Mouse (Mus musculus) spleen, embryonic (tissue): ENCODE results near the gene St7.
"Not testable (repeated sequence)": the region's sequence is repeated elsewhere in the genome, so short reads cannot be mapped to it uniquely, and the experiment has no call there.

Experiments
- CTCF ChIA-PET: fragments of 350-600 bp; sonication (Branson Sonifier 250); formaldehyde crosslinking; loops from one replicate; lab custom pipeline; 2022; lab: Charles Lee

Gene St7

GRCm38 (mm10) chr6:17692647-17693046 lies at the start of gene St7:
Gene St7, plus strand, starts transcription at chr6:17692933.
- CTCF ChIA-PET: no interaction called here

DNA sequence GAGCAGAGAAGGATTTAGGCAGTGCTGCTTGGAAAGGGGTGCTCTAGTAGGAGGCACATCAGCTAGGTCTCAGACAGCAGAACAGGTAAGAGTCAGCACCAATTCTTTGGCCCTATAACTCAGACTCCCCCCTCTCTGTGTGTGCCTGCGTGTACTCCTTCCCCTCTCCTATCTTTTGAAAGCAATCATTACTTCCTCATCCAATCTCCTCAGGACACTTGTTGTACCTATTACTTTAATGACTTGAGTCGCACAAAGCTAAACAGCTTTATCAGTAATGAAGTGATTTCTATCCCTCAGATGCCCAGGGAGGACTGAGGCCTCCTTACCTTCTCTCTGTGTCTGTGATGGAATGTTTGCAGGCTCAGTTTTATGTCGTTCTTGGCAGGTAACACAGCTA lies 46.6 kb upstream of the St7 start:
- CTCF ChIA-PET: interaction anchor here (0.6 kb wide), 1 partner anchor 14 kb away, joined by 3 read pairs; no protein-coding TSS in a partner anchor

DNA sequence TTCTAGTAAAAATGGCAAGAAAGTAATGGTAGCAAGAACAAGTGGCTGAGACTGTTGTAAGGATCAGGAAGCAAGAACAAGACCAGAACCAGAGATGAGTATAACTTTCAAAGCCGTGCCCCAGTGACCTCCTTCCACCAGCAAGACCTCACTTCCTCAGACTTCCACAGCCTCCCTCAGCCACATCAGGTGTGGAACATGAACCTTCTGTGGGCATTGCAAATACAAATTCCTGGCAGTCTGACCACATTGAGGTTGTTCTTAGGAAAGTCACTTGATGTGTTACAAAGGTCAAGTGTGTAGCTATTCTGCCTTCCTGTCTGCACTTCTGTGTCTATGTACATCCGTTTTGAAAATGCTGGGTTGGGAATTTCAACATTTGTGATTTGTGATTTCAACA lies 40.6 kb upstream of the St7 start:
- CTCF ChIA-PET: no interaction called here

GRCm38 (mm10) chr6:17655080-17655479 lies 37.7 kb upstream of the St7 start:
- CTCF ChIA-PET: interaction anchor here (0.7 kb wide), 1 partner anchor 20 kb away, joined by 4 read pairs; no protein-coding TSS in a partner anchor

DNA sequence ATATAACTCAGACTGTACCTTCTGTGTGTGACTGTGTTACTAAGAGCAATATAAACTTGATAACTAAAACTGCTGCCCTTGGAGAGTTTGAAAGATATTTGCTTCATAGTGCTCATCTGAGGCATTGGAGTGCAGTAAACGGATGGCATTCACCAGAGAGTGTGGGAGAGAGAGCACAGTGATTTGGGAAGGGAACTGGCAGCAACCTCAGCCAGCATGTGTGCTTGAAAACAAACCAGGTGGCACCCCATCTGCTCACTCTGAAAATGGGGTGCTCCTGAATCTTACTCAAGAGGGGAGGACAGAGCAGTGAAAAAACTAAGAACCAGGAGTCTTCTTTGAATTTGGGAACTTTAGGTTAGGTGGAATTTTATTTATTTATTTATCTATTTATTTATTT lies 35.4 kb upstream of the St7 start:
- CTCF ChIA-PET: no interaction called here

- CTCF ChIA-PET: no interaction called here
Measured at GRCm38 (mm10) chr6:17665348-17665747, 27.4 kb upstream of the St7 start.

DNA sequence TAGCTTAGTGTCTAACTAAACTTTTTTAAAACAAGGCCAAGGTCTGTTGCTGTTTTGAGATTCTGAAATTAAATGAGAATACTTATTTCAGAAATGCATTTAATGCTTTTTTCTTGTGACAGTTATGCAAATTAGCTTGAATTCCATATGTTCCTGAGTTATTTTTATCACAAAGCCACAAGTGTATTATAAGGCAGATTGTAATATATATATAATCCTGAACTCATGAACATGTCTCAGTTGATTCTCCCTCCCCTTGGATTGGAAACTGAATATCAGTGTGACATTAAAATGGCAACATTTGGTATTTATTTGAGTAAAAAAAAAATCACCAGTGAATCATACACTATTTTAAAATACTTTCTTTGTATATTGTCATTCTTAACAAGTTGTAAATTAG lies 26.7 kb upstream of the St7 start:
- CTCF ChIA-PET: no interaction called here

DNA sequence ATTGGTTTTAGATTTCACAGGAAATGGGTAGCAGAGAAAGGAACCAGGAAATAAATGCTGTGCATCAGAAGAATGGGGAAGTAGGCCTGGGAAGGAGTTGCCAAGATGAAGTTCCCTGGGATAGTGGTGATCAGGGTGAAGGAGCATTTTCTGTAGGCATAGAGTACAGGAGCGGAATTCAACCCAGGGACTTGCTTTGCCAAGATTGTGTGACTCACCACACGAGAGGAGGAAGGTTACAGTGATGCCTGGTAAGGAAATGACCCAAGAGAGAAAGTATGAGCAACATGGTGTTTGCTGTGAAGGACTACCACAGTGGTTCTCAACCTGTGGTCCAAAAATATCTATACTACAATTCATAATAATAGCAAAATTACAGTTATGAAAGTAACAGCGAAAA lies 24.9 kb upstream of the St7 start:
- CTCF ChIA-PET: no interaction called here

DNA sequence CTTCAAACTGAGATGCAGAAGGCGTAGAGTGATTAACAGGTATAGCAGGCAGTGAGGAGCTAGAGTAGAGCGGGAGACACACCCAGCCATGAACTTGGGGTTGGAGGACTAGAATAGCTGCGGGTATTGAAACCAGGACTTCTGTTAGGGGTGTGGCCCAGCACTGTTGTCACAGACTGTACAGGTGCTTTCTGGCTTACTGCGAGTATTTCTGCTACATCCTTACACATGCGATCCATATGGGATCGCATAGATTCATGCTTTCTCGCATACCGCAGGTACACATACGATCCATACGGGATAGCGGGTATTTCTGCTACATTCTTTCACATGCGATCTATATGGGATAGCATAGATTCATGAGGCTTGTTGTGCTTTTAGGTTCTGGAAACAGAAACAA lies 24.4 kb upstream of the St7 start:
- CTCF ChIA-PET: interaction anchor here (0.9 kb wide), 1 partner anchor 10 kb away, joined by 3 read pairs; no protein-coding TSS in a partner anchor

GRCm38 (mm10) chr6:17669826-17670225 lies 22.9 kb upstream of the St7 start:
- CTCF ChIA-PET: no interaction called here

DNA sequence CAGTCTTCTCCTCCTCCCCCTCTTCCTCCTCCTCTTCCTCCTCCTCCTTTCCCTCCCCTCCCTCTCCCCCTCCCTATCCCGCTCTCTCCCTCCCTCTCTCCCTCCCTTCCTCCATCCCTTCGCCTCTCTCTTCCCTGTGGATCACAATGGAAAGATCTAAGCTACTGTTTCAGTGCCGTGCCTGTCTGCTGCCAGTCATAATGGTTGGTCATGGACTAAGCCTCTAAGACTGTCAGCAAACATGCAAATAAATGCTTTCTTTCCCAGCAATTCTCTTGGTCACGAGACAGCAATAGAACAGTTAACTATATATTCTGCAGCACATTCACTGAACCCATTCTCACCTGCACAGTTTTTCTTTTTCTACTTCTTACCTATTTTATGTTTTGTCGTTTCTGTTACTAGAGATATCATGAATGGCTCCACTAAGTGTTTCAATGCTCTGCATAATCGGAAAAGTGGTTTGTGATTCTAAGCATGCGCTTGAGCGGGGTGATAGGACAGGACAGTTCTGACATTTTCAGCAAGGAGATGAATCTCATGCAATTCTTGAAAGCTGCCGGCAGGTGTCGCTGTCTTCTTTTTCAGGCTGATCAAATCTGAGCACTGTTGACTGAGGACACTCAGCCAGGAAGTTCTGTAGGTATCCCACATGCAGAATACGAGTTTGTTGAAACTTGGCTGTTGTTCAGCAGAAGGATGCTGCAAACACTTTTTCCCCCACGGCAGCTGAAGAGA lies 17.5 kb upstream of the St7 start:
- CTCF ChIA-PET: interaction anchor here (0.6 to 1.5 kb wide), 5 partner anchors 16 to 168 kb away, joined by 3 to 4 read pairs (median 3); no protein-coding TSS in a partner anchor

GRCm38 (mm10) chr6:17677008-17677407 lies 15.7 kb upstream of the St7 start:
- CTCF ChIA-PET: no interaction called here

- CTCF ChIA-PET: no interaction called here
Measured at GRCm38 (mm10) chr6:17680266-17680925, 12.3 kb upstream of the St7 start.

DNA sequence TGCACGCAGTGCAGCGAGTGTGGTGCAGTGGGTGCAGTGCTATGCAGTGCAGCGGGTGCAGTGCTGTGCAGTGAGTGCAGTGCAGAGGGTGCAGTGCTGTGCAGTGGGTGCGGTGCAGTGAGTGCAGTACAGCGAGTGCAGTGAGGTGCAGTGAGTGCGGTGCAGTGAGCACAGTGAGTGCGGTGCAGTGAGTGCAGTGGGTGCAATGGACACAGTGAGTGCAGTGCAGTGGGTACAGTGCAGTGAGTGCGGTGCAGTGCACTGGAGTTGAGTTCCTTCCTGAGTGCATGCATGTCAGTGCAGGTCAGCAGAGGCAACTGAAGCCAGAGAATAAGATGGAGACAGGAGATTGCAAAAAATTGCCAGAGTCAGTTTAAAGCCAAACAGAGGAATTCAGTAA lies 10.9 kb upstream of the St7 start:
- CTCF ChIA-PET: no interaction called here

- CTCF ChIA-PET: no interaction called here
Measured at GRCm38 (mm10) chr6:17688676-17689075, 4.1 kb upstream of the St7 start.

- CTCF ChIA-PET: interaction anchor here (0.9 kb wide), 1 partner anchor 18 kb away, joined by 3 read pairs; no protein-coding TSS in a partner anchor
Measured at GRCm38 (mm10) chr6:17693726-17694549, 1.2 kb downstream of the St7 start.

GRCm38 (mm10) chr6:17694550-17694951 lies 1.8 kb downstream of the St7 start:
- CTCF ChIA-PET: no interaction called here

GRCm38 (mm10) chr6:17696321-17696734 lies 3.6 kb downstream of the St7 start:
- CTCF ChIA-PET: no interaction called here

DNA sequence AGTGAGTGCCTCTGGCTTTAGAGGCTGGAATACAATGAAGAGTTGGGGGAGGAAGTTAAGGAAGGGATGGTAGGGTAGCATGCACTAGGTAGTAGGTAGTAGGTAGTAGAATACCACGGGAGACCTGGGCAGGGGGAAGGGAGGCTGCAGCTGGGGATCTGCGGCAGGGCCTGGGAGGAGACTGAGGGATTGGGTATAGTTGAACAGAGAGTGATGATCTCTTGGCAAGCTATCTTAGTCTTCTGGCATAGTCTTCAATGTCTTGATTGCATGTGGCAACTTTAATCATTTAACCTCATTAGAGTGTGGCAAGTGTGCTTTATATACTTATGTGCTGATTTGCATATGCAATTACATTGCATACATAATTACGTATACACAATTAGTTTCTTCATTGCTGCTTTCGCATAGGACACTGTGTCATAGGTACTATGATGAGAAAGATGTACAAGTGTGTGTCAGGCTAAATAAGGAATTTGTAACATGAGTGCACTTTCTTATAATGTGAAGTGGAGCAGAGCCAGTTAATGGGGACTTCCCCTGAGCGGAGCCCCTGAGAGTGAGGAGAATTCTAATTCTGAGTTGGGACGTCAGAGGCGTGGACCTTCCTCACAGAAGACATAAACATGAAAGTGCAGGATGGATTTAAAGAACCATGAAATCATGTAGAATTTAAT lies 8.3 kb downstream of the St7 start:
- CTCF ChIA-PET: no interaction called here

- CTCF ChIA-PET: not testable (repeated sequence)
Measured at GRCm38 (mm10) chr6:17704038-17704437, 11.3 kb downstream of the St7 start.

DNA sequence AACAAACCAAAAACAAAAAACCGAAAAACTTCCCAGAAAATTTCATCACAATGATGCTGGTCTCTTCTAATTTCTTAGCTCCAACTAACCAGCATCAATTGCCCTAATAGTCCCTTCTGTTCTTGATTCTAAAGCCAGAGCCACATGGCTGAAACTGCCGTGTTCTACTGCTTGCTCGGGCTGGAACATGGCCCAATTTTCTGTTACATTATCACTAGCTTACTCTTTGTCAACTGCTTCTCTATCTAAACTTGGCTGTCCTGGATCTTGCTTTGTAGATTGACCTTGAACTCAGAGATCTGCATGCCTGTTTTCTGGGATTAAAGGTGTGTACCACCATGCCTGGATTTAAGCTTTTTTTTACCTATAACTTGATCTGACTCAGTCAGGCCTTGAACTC lies 13.2 kb downstream of the St7 start:
- CTCF ChIA-PET: interaction anchor here (0.7 kb wide), 1 partner anchor 175 kb away, joined by 5 read pairs; no protein-coding TSS in a partner anchor
